Mouse (Mus musculus) frontal cortex, postnatal 14 days (tissue): ENCODE measurements around the gene Slc16a2.

Source experiments
- DNase-seq, 2 experiments: peaks; one replicate each; pipeline ENCODE4 v3.0.0; 2022; ENCODE audit warnings: low spot score in 2 of 2

Slc16a2 gene

GRCm38 (mm10) chrX:103821832-103822196, at the start of gene Slc16a2:
Gene Slc16a2, minus strand, starts transcription at chrX:103821983.
- DNase-seq: peak; percentile 13 to 31

GRCm38 (mm10) chrX:103863502-103863901, 41.7 kb upstream of the Slc16a2 start:
- no peak for DNase-seq

- DNase-seq: no peak
Observed at GRCm38 (mm10) chrX:103862877-103863276, 41.1 kb upstream of the Slc16a2 start.

GRCm38 (mm10) chrX:103845266-103845665, 23.5 kb upstream of the Slc16a2 start:
- DNase-seq: no peak

- no peak for DNase-seq
Observed at GRCm38 (mm10) chrX:103828836-103829235, 7.1 kb upstream of the Slc16a2 start.

- no peak for DNase-seq
Observed at GRCm38 (mm10) chrX:103822271-103822811, 558 bp upstream of the Slc16a2 start.

GRCm38 (mm10) chrX:103821195-103821831, 470 bp downstream of the Slc16a2 start:
- DNase-seq: no peak

GRCm38 (mm10) chrX:103820307-103821194, 1.2 kb downstream of the Slc16a2 start:
- DNase-seq: no peak

- DNase-seq: peak in 1 of 2 experiments; percentile 4
Observed at GRCm38 (mm10) chrX:103819253-103819652, 2.5 kb downstream of the Slc16a2 start.

- DNase-seq: no peak
Observed at GRCm38 (mm10) chrX:103812690-103813089, 9.1 kb downstream of the Slc16a2 start.

GRCm38 (mm10) chrX:103810483-103810882, 11.3 kb downstream of the Slc16a2 start:
- no peak for DNase-seq

- no peak for DNase-seq
Observed at GRCm38 (mm10) chrX:103806373-103806772, 15.4 kb downstream of the Slc16a2 start.

GRCm38 (mm10) chrX:103796961-103797360, 24.8 kb downstream of the Slc16a2 start:
- DNase-seq: no peak

- DNase-seq: no peak
Observed at GRCm38 (mm10) chrX:103795506-103795905, 26.3 kb downstream of the Slc16a2 start.

- no peak for DNase-seq
Observed at GRCm38 (mm10) chrX:103791329-103791728, 30.5 kb downstream of the Slc16a2 start.

GRCm38 (mm10) chrX:103785681-103786080, 36.1 kb downstream of the Slc16a2 start:
- DNase-seq: no peak

- no peak for DNase-seq
Observed at GRCm38 (mm10) chrX:103776412-103776811, 45.4 kb downstream of the Slc16a2 start.

GRCm38 (mm10) chrX:103746197-103746596, 75.6 kb downstream of the Slc16a2 start:
- no peak for DNase-seq

- peak; percentile 48 to 53 for DNase-seq
Observed at GRCm38 (mm10) chrX:103744171-103745039, 77.4 kb downstream of the Slc16a2 start.

GRCm38 (mm10) chrX:103742057-103742315, 79.8 kb downstream of the Slc16a2 start:
- no peak for DNase-seq

GRCm38 (mm10) chrX:103741215-103742056, 80.3 kb downstream of the Slc16a2 start:
- DNase-seq: no peak
